Mouse (Mus musculus) embryonic facial prominence, embryonic 10.5 days (tissue): ENCODE results near the gene Chrnb1. TPM values are rescaled to one million over a fixed set of nuclear protein-coding genes. Genes with fewer than 3 reads are reported as not detected.

Source experiments
- DNase-seq: peaks from one replicate; pipeline ENCODE4 v3.0.0-alpha.2; 2017; ENCODE audit warnings: low spot score
- H3K27ac ChIP-seq: fragments of 300-500 bp; sonication (generic); replicated peaks from 2 replicates; pipeline ENCODE4 v1.5.1; 2016; ENCODE audit warnings: mild to moderate bottlenecking
- H3K27me3 ChIP-seq: fragments of 300-500 bp; sonication (generic); replicated peaks from 2 replicates; pipeline ENCODE4 v1.6.1; 2016; ENCODE audit warnings: low read depth, mild to moderate bottlenecking; ENCODE audit not compliant: poor library complexity, severe bottlenecking
- H3K36me3 ChIP-seq: fragments of 300-500 bp; sonication (generic); replicated peaks from 2 replicates; pipeline ENCODE4 v1.6.1; 2016; ENCODE audit warnings: mild to moderate bottlenecking, moderate library complexity
- H3K4me1 ChIP-seq: fragments of 300-500 bp; sonication (generic); 2 replicates; pipeline ENCODE4 v1.6.1; 2016
- H3K4me3 ChIP-seq: fragments of 300-500 bp; sonication (generic); 2 replicates; pipeline ENCODE4 v1.5.1; 2016; ENCODE audit warnings: mild to moderate bottlenecking, moderate library complexity
- H3K9me3 ChIP-seq: fragments of 300-500 bp; sonication (generic); 2 replicates; pipeline ENCODE4 v1.6.1; 2016; ENCODE audit warnings: mild to moderate bottlenecking
- WGBS: fragments of 180-500 bp; shearing (Covaris S2); methylation state at CpG from one replicate; pipeline ENCODE4 v1.1.7; 2016; 5-methylcytosine and 5-hydroxymethylcytosine counted together
- polyA plus RNA-seq: library from polyadenylated mRNA; unstranded; fragments of >200 nt; fragmentation: Nextera tagmentation; extraction: Ambion mirVana; gene quantifications from 2 replicates; pipeline ENCODE4 v1.2.1, GENCODE M21; 2016

Chrnb1 gene
- polyA plus RNA-seq, 1 experiment from 2014 or later = 2.3 TPM

DNA sequence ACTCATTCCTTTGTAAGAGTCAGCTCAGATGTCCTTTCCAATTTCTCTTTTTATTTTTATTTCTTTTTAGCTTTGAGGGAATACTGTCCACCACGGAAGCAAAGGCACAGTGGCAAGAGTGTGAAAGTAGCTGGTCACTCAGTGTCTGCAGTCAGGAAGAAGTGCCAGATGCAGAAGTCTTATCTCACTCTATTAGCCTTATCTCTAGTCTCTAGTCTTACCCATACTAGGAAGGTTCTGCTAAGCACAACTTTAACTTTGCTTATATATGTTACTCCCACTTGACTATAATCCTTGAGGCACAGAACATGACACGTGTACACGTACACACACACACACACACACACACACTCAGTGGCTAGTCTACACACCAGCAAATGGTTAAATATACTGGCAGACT, 44.1 kb downstream of the Chrnb1 start:
- WGBS = 86% methylated on average over 3 of the region's 3 CpGs
- H3K27ac ChIP-seq = no peak overlapping the region
- no peak for DNase-seq
- peaks cover 49% of the 10 kb centered on the region for H3K36me3 ChIP-seq
- no peaks in the 10 kb centered on the region for H3K9me3 ChIP-seq
- H3K27me3 ChIP-seq = no peaks in the 10 kb centered on the region
- H3K4me1 ChIP-seq = peaks cover 22% of the 10 kb centered on the region
- no peak overlapping the region for H3K4me3 ChIP-seq

Other genes with a start within 250 kb of the Chrnb1 start
- 1.3 and 1.4 TPM in 2 replicates for gene Dnah2, start 246.8 kb downstream of the Chrnb1 start, polyA plus RNA-seq
- gene Efnb3, start 235.7 kb downstream of the Chrnb1 start, polyA plus RNA-seq = 29.5 and 29.8 TPM in 2 replicates
- 41.6 and 43.5 TPM in 2 replicates for gene Wrap53, start 215.7 kb downstream of the Chrnb1 start, polyA plus RNA-seq
- 219 and 225 TPM in 2 replicates for gene Trp53, start 215.6 kb downstream of the Chrnb1 start, polyA plus RNA-seq
- gene Atp1b2, start 190.0 kb downstream of the Chrnb1 start, polyA plus RNA-seq = 3.2 TPM in 2 replicates
- gene Shbg, start 178.0 kb downstream of the Chrnb1 start, polyA plus RNA-seq = not detected in 2 replicates
- 16.0 TPM in 2 replicates for gene Sat2, start 173.9 kb downstream of the Chrnb1 start, polyA plus RNA-seq
- gene Fxr2, start 163.0 kb downstream of the Chrnb1 start, polyA plus RNA-seq = 45.2 and 45.5 TPM in 2 replicates
- gene Sox15, start 140.6 kb downstream of the Chrnb1 start, polyA plus RNA-seq = 0.17 TPM in 1 of 2 replicates, not detected in the other
- 64.9 and 67.2 TPM in 2 replicates for gene Mpdu1, start 133.3 kb downstream of the Chrnb1 start, polyA plus RNA-seq
- 5.3 and 7.3 TPM in 2 replicates for gene Cd68, start 129.8 kb downstream of the Chrnb1 start, polyA plus RNA-seq
- 780 and 781 TPM in 2 replicates for gene Eif4a1, start 123.5 kb downstream of the Chrnb1 start, polyA plus RNA-seq
- gene Senp3, start 113.9 kb downstream of the Chrnb1 start, polyA plus RNA-seq = 136 and 141 TPM in 2 replicates
- gene Tnfsf13, start 110.2 kb downstream of the Chrnb1 start, polyA plus RNA-seq = 0.15 TPM in 1 of 2 replicates, not detected in the other
- 1.2 and 2.2 TPM in 2 replicates for gene Tnfsf12, start 100.1 kb downstream of the Chrnb1 start, polyA plus RNA-seq
- 0.88 and 1.3 TPM in 2 replicates for gene Tnfsfm13, start 99.8 kb downstream of the Chrnb1 start, polyA plus RNA-seq
- 31.3 and 34.9 TPM in 2 replicates for gene Polr2a, start 37.3 kb downstream of the Chrnb1 start, polyA plus RNA-seq
- gene Slc35g3, start 34.0 kb downstream of the Chrnb1 start, polyA plus RNA-seq = 0.12 TPM in 1 of 2 replicates, not detected in the other
- gene Zbtb4, start 30.0 kb downstream of the Chrnb1 start, polyA plus RNA-seq = 0.55 and 1.0 TPM in 2 replicates
- gene Fgf11, start 5.9 kb upstream of the Chrnb1 start, polyA plus RNA-seq = 0.91 and 0.93 TPM in 2 replicates
- gene Tmem102, start 9.7 kb upstream of the Chrnb1 start, polyA plus RNA-seq = 2.1 and 2.7 TPM in 2 replicates
- not detected in 2 replicates for gene Gm39566, start 19.4 kb upstream of the Chrnb1 start, polyA plus RNA-seq
- gene Spem2, start 22.5 kb upstream of the Chrnb1 start, polyA plus RNA-seq = not detected in 2 replicates
- 0.14 TPM in 1 of 2 replicates, not detected in the other for gene Spem1, start 26.2 kb upstream of the Chrnb1 start, polyA plus RNA-seq
- gene Nlgn2, start 41.8 kb upstream of the Chrnb1 start, polyA plus RNA-seq = 4.7 and 5.4 TPM in 2 replicates
- 321 and 340 TPM in 2 replicates for gene Tmem256, start 42.6 kb upstream of the Chrnb1 start, polyA plus RNA-seq
- 106 and 111 TPM in 2 replicates for gene Plscr3, start 50.4 kb upstream of the Chrnb1 start, polyA plus RNA-seq
- gene Tnk1, start 62.8 kb upstream of the Chrnb1 start, polyA plus RNA-seq = 2.3 and 3.1 TPM in 2 replicates
- 0.31 TPM in 1 of 2 replicates, not detected in the other for gene Tmem95, start 82.1 kb upstream of the Chrnb1 start, polyA plus RNA-seq
- gene Kctd11, start 85.5 kb upstream of the Chrnb1 start, polyA plus RNA-seq = 6.8 and 7.0 TPM in 2 replicates
- gene Acap1, start 99.6 kb upstream of the Chrnb1 start, polyA plus RNA-seq = 1.3 and 1.5 TPM in 2 replicates
- 14.7 and 14.8 TPM in 2 replicates for gene 2810408A11Rik, start 105.0 kb upstream of the Chrnb1 start, polyA plus RNA-seq
- 10.9 and 11.1 TPM in 2 replicates for gene Neurl4, start 105.1 kb upstream of the Chrnb1 start, polyA plus RNA-seq
- 87.6 and 89.1 TPM in 2 replicates for gene Gps2, start 117.9 kb upstream of the Chrnb1 start, polyA plus RNA-seq
- 2,818 and 3,035 TPM in 2 replicates for gene Eif5a, start 126.0 kb upstream of the Chrnb1 start, polyA plus RNA-seq
- 5.1 and 5.8 TPM in 2 replicates for gene Ybx2, start 139.9 kb upstream of the Chrnb1 start, polyA plus RNA-seq
- 18.6 and 23.7 TPM in 2 replicates for gene Slc2a4, start 152.2 kb upstream of the Chrnb1 start, polyA plus RNA-seq
- 56.3 and 56.4 TPM in 2 replicates for gene Cldn7, start 168.8 kb upstream of the Chrnb1 start, polyA plus RNA-seq
- gene Ctdnep1, start 185.2 kb upstream of the Chrnb1 start, polyA plus RNA-seq = 23.9 and 25.3 TPM in 2 replicates
- 157 and 161 TPM in 2 replicates for gene Elp5, start 186.6 kb upstream of the Chrnb1 start, polyA plus RNA-seq
- gene Gabarap, start 195.2 kb upstream of the Chrnb1 start, polyA plus RNA-seq = 317 and 331 TPM in 2 replicates
- 96.5 and 98.3 TPM in 2 replicates for gene Phf23, start 199.8 kb upstream of the Chrnb1 start, polyA plus RNA-seq
- gene Dvl2, start 204.7 kb upstream of the Chrnb1 start, polyA plus RNA-seq = 59.0 and 59.8 TPM in 2 replicates
- gene Acadvl, start 219.5 kb upstream of the Chrnb1 start, polyA plus RNA-seq = 42.2 and 46.3 TPM in 2 replicates
- 12.6 and 13.2 TPM in 2 replicates for gene Dlg4, start 221.0 kb upstream of the Chrnb1 start, polyA plus RNA-seq